ENCODE assay signal across 25 mouse cellular contexts in genomic region chr3:50979592-50979991, GRCm38 (mm10).
A peak's percentile ranks its signal among the peaks of the same experiment; 100 is the strongest.
DNase-seq lines count a peak whose midpoint lies in the region; ATAC-seq and TF ChIP-seq lines count a peak whose summit lies in the region.
"Had no signal": no experiment of that assay in that cellular context is flagged by ENCODE, and none has a peak within 500 bp of the region (broad histone marks: within the 10 kb centered on the region; RNA-seq: fewer than 3 reads in every experiment).

No protein-coding gene starts in this region.

- no peak for TF ChIP-seq POLR2A in brain, embryonic 14.5 days (IDR thresholded peaks at IDR 0.05; ENCODE audit: borderline replicate concordance, extremely low read depth, insufficient read depth, insufficient read length, poor library complexity, severe bottlenecking)

- no peaks in the 10 kb centered on the region for H3K9me3 ChIP-seq in midbrain, postnatal 0 days (ENCODE audit: low read length)
- no peaks in the 10 kb centered on the region for H3K9me3 ChIP-seq in midbrain, embryonic 14.5 days (ENCODE audit: control insufficient read depth, low read length)
- H3K9me3 ChIP-seq: forebrain, embryonic 12.5 days; kidney, embryonic 15.5 days; limb, embryonic 10.5 days; lung, embryonic 15.5 days; midbrain, embryonic 15.5 days had no signal

- H3K4me3 ChIP-seq in left cerebral cortex, adult 2 months, result no peak overlapping the region
- H3K4me3 ChIP-seq in midbrain, postnatal 0 days (ENCODE audit: low read depth, low read length), result no peak overlapping the region
- no peak overlapping the region for H3K4me3 ChIP-seq in midbrain, embryonic 14.5 days (replicated peaks; ENCODE audit: low read depth, low read length)
- H3K4me3 ChIP-seq: forebrain, embryonic 12.5 days; heart, adult 2 months; kidney, embryonic 15.5 days; limb, embryonic 10.5 days; lung, embryonic 15.5 days; midbrain, embryonic 15.5 days had no signal

- intact Hi-C loops in left cerebral cortex, adult 2 months (cut with DNase I), result no loop called here

- DNase-seq in cerebellum, postnatal 14 days, result peak; percentile 14 to 24
- DNase-seq in cerebellum, adult 8-10 months, result no peak
- no peak for DNase-seq in left cerebral cortex, adult 2 months (ENCODE audit: extremely low spot score in 1 of 2, low spot score in 2 of 2)
- no peak for DNase-seq in left cerebral cortex, adult 11 months (ENCODE audit: low spot score)
- DNase-seq in midbrain, postnatal 0 days (ENCODE audit: low spot score), result no peak
- no peak for DNase-seq in midbrain, embryonic 14.5 days
- DNase-seq in brain, embryonic 14.5 days (ENCODE audit: low read depth), result no peak
- no peak for DNase-seq in testis, postnatal 14 days (ENCODE audit: low spot score)
- DNase-seq: adrenal gland, adult 2 months; cerebellum, postnatal 36 days; gastrocnemius, postnatal 14 days; heart, adult 2 months; heart, postnatal 4 days; layer of hippocampus, postnatal 36 days; right cerebral cortex, postnatal 14 days; spleen, adult 18-20 months; thymus, adult 18-20 months had no signal

- no peak overlapping the region for H3K27ac ChIP-seq in left cerebral cortex, adult 2 months
- no peak overlapping the region for H3K27ac ChIP-seq in midbrain, postnatal 0 days (ENCODE audit: low read depth, low read length)
- no peak overlapping the region for H3K27ac ChIP-seq in midbrain, embryonic 14.5 days (replicated peaks; ENCODE audit: low read depth, low read length)
- H3K27ac ChIP-seq: forebrain, embryonic 12.5 days; heart, adult 2 months; kidney, embryonic 15.5 days; limb, embryonic 10.5 days; lung, embryonic 15.5 days; midbrain, embryonic 15.5 days had no signal

- peak; percentile 9 for TF ChIP-seq CTCF in left cerebral cortex, adult 2 months (IDR thresholded peaks at IDR 0.05)
- TF ChIP-seq CTCF in midbrain, postnatal 0 days (IDR thresholded peaks at IDR 0.05), result peak; percentile 47
- peak; percentile 25; the same call in 1 of the 2 replicates for TF ChIP-seq CTCF in brain, embryonic 14.5 days (IDR thresholded peaks at IDR 0.05; ENCODE audit: borderline replicate concordance, extremely low read depth, insufficient read depth, insufficient read length)

- no peak for ATAC-seq in midbrain, postnatal 0 days (ENCODE audit: low FRiP score)
- ATAC-seq in midbrain, embryonic 14.5 days (ENCODE audit: low FRiP score, low TSS enrichment), result no peak
- ATAC-seq: hindbrain, embryonic 16.5 days; intestine, postnatal 0 days; midbrain, embryonic 15.5 days had no signal

- WGBS in midbrain, postnatal 0 days, result 74% methylated on average over 3 of the region's 3 CpGs
- 81% methylated on average over 3 of the region's 3 CpGs for WGBS in midbrain, embryonic 14.5 days

- H3K9ac ChIP-seq in midbrain, postnatal 0 days (replicated peaks; ENCODE audit: low read length, poor library complexity, severe bottlenecking), result no peak overlapping the region
- H3K9ac ChIP-seq in midbrain, embryonic 14.5 days (replicated peaks; ENCODE audit: low read length), result no peak overlapping the region
- H3K9ac ChIP-seq: forebrain, embryonic 12.5 days; kidney, embryonic 15.5 days; lung, embryonic 15.5 days; midbrain, embryonic 15.5 days had no signal

- H3K4me1 ChIP-seq in midbrain, postnatal 0 days (ENCODE audit: insufficient read depth, low read length), result no peaks in the 10 kb centered on the region; the same call in 1 of the 2 replicates
- peaks cover 15% of the 10 kb centered on the region for H3K4me1 ChIP-seq in midbrain, embryonic 14.5 days (ENCODE audit: control insufficient read depth, insufficient read depth, low read length)

- no peak overlapping the region for H3K4me2 ChIP-seq in midbrain, postnatal 0 days (ENCODE audit: low read depth, low read length, poor library complexity, severe bottlenecking)
- H3K4me2 ChIP-seq in midbrain, embryonic 14.5 days (ENCODE audit: low read length), result no peak overlapping the region
- H3K4me2 ChIP-seq: forebrain, embryonic 12.5 days; kidney, embryonic 15.5 days; liver, embryonic 11.5 days; lung, embryonic 15.5 days; midbrain, embryonic 15.5 days had no signal

- H3K27me3 ChIP-seq in midbrain, postnatal 0 days (ENCODE audit: insufficient read depth, low read length), result no peaks in the 10 kb centered on the region
- no peaks in the 10 kb centered on the region for H3K27me3 ChIP-seq in midbrain, embryonic 14.5 days (ENCODE audit: control insufficient read depth, insufficient read depth, low read length)
- H3K27me3 ChIP-seq: forebrain, embryonic 12.5 days; kidney, embryonic 15.5 days; lung, embryonic 15.5 days; midbrain, embryonic 15.5 days had no signal

- H3K36me3 ChIP-seq in midbrain, postnatal 0 days (ENCODE audit: insufficient read depth, low read length), result no peaks in the 10 kb centered on the region
- H3K36me3 ChIP-seq in midbrain, embryonic 14.5 days (ENCODE audit: control insufficient read depth, insufficient read depth, low read length), result no peaks in the 10 kb centered on the region
- H3K36me3 ChIP-seq: forebrain, embryonic 12.5 days; kidney, embryonic 15.5 days; limb, embryonic 10.5 days; lung, embryonic 15.5 days; midbrain, embryonic 15.5 days had no signal

Comparison
In these comparisons a context has a peak if more than half of its experiments do, and no peak if none do; other contexts are left out.
1. DNase-seq: peak in cerebellum, postnatal 14 days (2 of 2); none in cerebellum, adult 8-10 months (single experiment), left cerebral cortex, adult 2 months (0 of 2), left cerebral cortex, adult 11 months (single experiment), midbrain, postnatal 0 days (single experiment), midbrain, embryonic 14.5 days (single experiment), brain, embryonic 14.5 days (single experiment) and testis, postnatal 14 days (single experiment).
2. Peak in every context shown above with its lines, with median percentiles within 50 percentile points of each other: CTCF ChIP-seq.